Mouse (Mus musculus) brain, embryonic 14.5 days (tissue): Measurements from ENCODE around the gene Palm3.

Source experiments
- CTCF ChIP-seq: fragments of 200-500 bp; IDR thresholded peaks from 2 replicates; pipeline ENCODE4 v1.5.1; 2012; ENCODE audit warnings: inconsistent platforms, mild to moderate bottlenecking, moderate library complexity, borderline replicate concordance; ENCODE audit not compliant: insufficient read depth, insufficient read length; ENCODE audit errors: extremely low read depth
- POLR2A ChIP-seq: fragments of 200-500 bp; IDR thresholded peaks from 2 replicates; pipeline ENCODE4 v1.6.1; 2012; ENCODE audit warnings: mild to moderate bottlenecking, inconsistent platforms, borderline replicate concordance; ENCODE audit not compliant: poor library complexity, insufficient read depth, insufficient read length, severe bottlenecking; ENCODE audit errors: extremely low read depth

DNA sequence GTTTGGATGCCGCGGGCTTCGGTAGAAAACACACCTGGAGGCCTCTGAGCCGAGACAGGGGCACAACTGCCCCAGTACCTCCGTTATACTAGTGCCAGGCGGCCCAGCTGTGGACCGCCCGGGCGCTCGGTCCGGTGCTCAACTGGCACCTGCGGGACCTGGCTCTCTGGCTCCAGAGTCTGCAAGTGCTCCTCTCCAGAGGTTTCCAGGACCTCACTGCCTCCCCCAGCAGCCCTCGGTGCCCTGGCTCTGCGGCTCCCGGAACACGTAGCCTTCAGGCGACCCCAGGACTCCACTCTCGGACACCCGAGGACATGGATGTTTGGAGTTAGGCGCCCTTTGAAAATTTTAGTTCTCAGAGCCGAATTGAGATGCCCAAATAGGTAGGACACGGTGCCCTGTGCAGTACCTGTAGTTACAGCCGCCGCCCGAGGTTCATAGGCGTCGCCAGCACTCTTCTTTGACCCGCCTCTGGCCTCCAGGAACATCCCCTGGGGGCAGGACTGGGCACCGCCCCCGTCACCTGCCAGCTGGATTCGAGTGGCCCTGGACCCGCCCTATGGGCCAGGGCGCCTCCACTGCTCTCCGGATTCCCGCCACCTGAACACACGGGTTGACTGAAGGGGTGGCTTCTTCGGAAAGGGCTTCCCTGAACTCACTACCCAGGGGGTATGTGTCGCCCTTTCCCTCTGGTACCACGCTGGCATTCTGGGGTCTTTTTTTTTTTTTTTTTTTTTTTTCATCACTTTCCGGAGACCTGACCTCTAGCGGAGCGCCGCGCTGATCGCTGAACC lies 9.4 kb upstream of the Palm3 start, which contains the start of gene 2210011C24Rik:
- TF ChIP-seq CTCF = no peak
- TF ChIP-seq POLR2A = no peak
